Mouse (Mus musculus): ENCODE results near the gene Rab33b. TPM values are rescaled to one million over a fixed set of nuclear protein-coding genes. Genes with fewer than 3 reads are reported as not detected.
A peak's percentile ranks its signal among the peaks of the same experiment; 100 is the strongest.

Rab33b gene
- polyA plus RNA-seq, 1 experiment from 2014 or later, result 20.4 TPM

DNA sequence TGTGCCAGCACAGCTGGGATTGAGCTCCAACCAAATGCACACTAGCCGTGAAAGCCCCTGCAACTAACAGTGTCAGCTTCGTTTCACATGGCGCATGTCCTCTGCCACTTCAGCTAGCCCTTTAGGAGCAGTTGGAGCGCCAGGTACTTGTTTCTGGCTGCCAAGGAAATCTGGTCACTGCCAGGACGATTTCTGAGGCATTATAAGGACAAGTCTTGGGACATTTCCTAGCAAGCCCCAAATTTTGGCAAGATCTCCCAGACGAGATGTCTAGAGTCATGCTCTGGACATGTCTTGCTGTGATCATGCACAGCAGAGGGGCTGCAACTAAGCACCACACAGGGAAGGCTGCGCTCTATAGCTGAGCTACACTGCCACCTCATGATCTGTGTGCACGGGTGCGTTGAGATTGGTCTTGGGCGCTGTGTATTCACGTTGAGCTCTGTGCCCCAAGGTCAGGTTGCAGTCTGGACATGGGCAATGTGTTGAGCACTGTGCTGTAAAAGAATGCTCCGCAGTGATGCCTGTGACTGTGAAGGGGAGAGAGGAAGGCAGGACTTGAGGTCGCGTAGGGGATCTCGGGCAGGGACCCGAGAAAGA is 41.6 kb downstream of the Rab33b start:
- Histone ChIP-seq H3K4me2 (ENCODE audit: low read length) (no peak overlapping the region), H3K27ac (ENCODE audit: low read depth, low read length) (no peak overlapping the region), H3K9me3 (replicated peaks; ENCODE audit: control insufficient read depth, low read length) (no peaks in the 10 kb centered on the region), H3K9ac (ENCODE audit: low read length) (no peak overlapping the region), H3K27me3 (replicated peaks; ENCODE audit: control insufficient read depth, insufficient read depth, low read length) (no peaks in the 10 kb centered on the region), H3K36me3 (ENCODE audit: control insufficient read depth, insufficient read depth, low read length) (peaks cover 92% of the 10 kb centered on the region), H3K4me3 (ENCODE audit: low read depth, low read length) (no peak overlapping the region), H3K4me1 (ENCODE audit: control insufficient read depth, insufficient read depth, low read length) (no peaks in the 10 kb centered on the region)
- ATAC-seq (no peak), DNase-seq (ENCODE audit: low spot score) (no peak)
- WGBS, result 89% methylated on average over 16 of the region's 16 CpGs

DNA sequence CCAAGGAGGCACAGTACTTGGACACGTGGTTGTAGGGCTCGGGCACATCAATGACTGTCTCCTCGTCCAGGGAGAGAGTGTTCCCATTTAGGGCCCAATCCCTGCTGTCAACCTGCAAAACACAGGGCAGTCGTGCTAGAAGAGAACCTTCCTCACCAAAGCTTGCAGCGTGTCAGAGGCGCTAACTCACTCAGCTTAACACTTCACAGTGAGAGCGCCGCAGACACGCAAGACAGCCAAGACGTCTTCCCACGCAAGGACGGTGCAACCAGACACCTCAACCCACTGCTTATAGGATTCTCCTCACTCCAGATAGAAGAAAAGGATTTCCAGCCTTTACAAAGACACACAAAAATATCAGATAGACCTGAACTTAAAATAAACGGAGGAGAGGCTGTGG is 43.2 kb downstream of the Rab33b start:
- 90% methylated on average over 13 of the region's 13 CpGs for WGBS
- Histone ChIP-seq H3K4me3 (ENCODE audit: low read depth, low read length) (no peak overlapping the region), H3K4me2 (ENCODE audit: low read length) (no peak overlapping the region), H3K9ac (ENCODE audit: low read length) (no peak overlapping the region), H3K9me3 (replicated peaks; ENCODE audit: control insufficient read depth, low read length) (no peaks in the 10 kb centered on the region), H3K27me3 (replicated peaks; ENCODE audit: control insufficient read depth, insufficient read depth, low read length) (no peaks in the 10 kb centered on the region), H3K36me3 (ENCODE audit: control insufficient read depth, insufficient read depth, low read length) (peaks cover 91% of the 10 kb centered on the region), H3K4me1 (ENCODE audit: control insufficient read depth, insufficient read depth, low read length) (peaks cover 2% of the 10 kb centered on the region; the same call in 1 of the 2 replicates), H3K27ac (ENCODE audit: low read depth, low read length) (no peak overlapping the region)
- ATAC-seq (no peak), DNase-seq (ENCODE audit: low spot score) (no peak)

DNA sequence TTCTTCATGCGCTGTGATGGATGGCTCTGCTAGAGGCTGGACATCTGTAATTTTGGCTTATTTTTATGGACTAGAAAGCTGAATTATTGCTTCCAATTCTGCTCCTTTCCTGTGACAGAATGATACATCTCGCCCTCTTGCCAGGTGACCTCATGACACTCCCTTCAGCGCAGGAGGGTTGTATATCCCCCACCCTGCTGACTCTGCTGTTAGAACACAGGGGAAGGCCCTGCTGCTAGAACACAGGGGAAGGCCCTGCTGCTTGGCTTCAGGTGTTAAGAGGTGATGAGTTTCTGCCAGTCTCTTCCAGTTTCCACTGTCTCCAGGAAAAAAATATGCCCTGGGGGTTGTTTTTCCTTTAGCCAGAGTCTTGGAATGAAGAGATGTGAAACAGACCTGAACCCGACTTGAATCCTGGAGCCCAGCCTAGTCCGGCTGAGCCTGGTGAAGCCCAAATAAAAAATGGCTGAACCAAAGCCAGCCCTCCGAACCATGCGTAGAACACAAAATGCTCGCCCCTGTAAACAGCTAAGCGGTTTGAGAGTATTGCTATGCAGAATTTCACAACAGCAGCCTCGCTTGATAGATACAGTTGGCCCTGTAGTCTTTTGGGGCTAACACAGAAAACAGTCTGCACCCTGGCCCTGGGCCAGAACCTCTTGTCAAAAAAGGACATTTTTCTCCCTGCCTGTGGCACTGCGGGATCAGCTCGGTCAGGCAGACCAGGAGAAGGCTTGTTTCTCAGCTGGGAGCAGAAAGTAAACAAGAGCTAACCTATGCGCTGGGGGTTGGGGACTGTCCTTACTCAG is 48.0 kb downstream of the Rab33b start:
- H3K9me3 ChIP-seq (replicated peaks; ENCODE audit: control insufficient read depth, low read length), result no peaks in the 10 kb centered on the region
- WGBS, result 71% methylated on average over 13 of the region's 13 CpGs
- 0 out of 2 replicates have a peak overlapping the region, but pooled peaks have one; percentile 15 for H3K27ac ChIP-seq (ENCODE audit: low read depth, low read length)
- no peak overlapping the region for H3K4me3 ChIP-seq (ENCODE audit: low read depth, low read length)
- H3K9ac ChIP-seq (ENCODE audit: low read length), result no peak overlapping the region
- no peaks in the 10 kb centered on the region for H3K27me3 ChIP-seq (replicated peaks; ENCODE audit: control insufficient read depth, insufficient read depth, low read length)
- peaks cover 5% of the 10 kb centered on the region; the same call in 1 of the 2 replicates for H3K4me1 ChIP-seq (ENCODE audit: control insufficient read depth, insufficient read depth, low read length)
- H3K4me2 ChIP-seq (ENCODE audit: low read length), result no peak overlapping the region
- peaks cover 81% of the 10 kb centered on the region for H3K36me3 ChIP-seq (ENCODE audit: control insufficient read depth, insufficient read depth, low read length)
- ATAC-seq, result peak; percentile 66
- peak; percentile 67 for DNase-seq (ENCODE audit: low spot score)

DNA sequence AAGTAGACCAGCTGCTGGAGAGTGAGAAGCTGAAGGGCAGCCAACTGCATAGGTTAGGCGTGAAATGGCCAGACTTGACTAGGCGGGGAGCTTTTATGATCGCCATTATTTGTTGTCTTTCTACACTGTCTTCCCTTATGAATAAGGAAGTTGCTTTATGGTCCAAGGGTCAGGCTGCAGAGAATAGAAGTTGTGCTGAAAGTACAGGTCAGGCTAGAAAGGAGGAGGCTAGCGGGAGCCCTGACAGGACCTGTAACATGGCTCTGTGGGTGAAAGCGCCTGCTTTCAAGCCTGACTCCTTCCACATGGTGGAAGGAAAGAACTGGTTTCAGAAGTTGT is 48.5 kb downstream of the Rab33b start:
- ATAC-seq (0 out of 2 replicates have a peak, but pooled peaks have one; percentile 4), DNase-seq (ENCODE audit: low spot score) (no peak)
- Histone ChIP-seq H3K27me3 (replicated peaks; ENCODE audit: control insufficient read depth, insufficient read depth, low read length) (no peaks in the 10 kb centered on the region), H3K4me2 (ENCODE audit: low read length) (no peak overlapping the region), H3K9ac (ENCODE audit: low read length) (no peak overlapping the region), H3K9me3 (replicated peaks; ENCODE audit: control insufficient read depth, low read length) (no peaks in the 10 kb centered on the region), H3K4me3 (ENCODE audit: low read depth, low read length) (no peak overlapping the region), H3K27ac (ENCODE audit: low read depth, low read length) (0 out of 2 replicates have a peak overlapping the region, but pooled peaks have one; percentile 31), H3K4me1 (ENCODE audit: control insufficient read depth, insufficient read depth, low read length) (peaks cover 5% of the 10 kb centered on the region; the same call in 1 of the 2 replicates), H3K36me3 (ENCODE audit: control insufficient read depth, insufficient read depth, low read length) (peaks cover 78% of the 10 kb centered on the region)
- 87% methylated on average over 5 of the region's 5 CpGs for WGBS

DNA sequence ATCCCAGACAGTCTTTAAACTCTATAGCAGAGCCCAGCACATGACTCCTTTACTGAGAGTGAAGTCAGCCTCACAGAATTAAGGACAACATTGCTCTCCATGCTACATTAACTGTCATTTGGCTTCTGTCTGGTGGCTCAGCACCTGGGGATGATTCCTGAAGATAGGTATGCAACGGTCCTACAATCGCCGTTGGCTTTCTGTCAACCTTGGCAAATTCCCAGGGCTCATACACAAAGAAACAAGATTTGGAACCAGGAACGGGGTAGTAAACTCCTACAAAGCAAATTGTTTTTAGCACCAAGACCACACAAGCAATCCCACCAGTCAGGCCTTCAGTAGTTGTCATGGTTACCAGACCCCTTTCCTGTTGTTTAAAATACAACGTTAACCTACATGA is 49.9 kb downstream of the Rab33b start:
- Histone ChIP-seq H3K4me3 (ENCODE audit: low read depth, low read length) (no peak overlapping the region), H3K36me3 (ENCODE audit: control insufficient read depth, insufficient read depth, low read length) (peaks cover 83% of the 10 kb centered on the region)

GRCm38 (mm10) chr3:51534013-51534412 is 50.3 kb downstream of the Rab33b start:
- no peak for ATAC-seq
- WGBS, result 90% methylated on average over 9 of the region's 9 CpGs

More for the DNA sequence above, 49.9 kb downstream of the Rab33b start:
- Histone ChIP-seq H3K9me3 (replicated peaks; ENCODE audit: control insufficient read depth, low read length) (no peaks in the 10 kb centered on the region), H3K27ac (ENCODE audit: low read depth, low read length) (no peak overlapping the region), H3K9ac (ENCODE audit: low read length) (no peak overlapping the region), H3K27me3 (replicated peaks; ENCODE audit: control insufficient read depth, insufficient read depth, low read length) (no peaks in the 10 kb centered on the region), H3K4me1 (ENCODE audit: control insufficient read depth, insufficient read depth, low read length) (peaks cover 5% of the 10 kb centered on the region; the same call in 1 of the 2 replicates), H3K4me2 (ENCODE audit: low read length) (no peak overlapping the region)
- DNase-seq (ENCODE audit: low spot score), result no peak
- no peak for ATAC-seq
- 72% methylated on average over 5 of the region's 5 CpGs for WGBS

DNA sequence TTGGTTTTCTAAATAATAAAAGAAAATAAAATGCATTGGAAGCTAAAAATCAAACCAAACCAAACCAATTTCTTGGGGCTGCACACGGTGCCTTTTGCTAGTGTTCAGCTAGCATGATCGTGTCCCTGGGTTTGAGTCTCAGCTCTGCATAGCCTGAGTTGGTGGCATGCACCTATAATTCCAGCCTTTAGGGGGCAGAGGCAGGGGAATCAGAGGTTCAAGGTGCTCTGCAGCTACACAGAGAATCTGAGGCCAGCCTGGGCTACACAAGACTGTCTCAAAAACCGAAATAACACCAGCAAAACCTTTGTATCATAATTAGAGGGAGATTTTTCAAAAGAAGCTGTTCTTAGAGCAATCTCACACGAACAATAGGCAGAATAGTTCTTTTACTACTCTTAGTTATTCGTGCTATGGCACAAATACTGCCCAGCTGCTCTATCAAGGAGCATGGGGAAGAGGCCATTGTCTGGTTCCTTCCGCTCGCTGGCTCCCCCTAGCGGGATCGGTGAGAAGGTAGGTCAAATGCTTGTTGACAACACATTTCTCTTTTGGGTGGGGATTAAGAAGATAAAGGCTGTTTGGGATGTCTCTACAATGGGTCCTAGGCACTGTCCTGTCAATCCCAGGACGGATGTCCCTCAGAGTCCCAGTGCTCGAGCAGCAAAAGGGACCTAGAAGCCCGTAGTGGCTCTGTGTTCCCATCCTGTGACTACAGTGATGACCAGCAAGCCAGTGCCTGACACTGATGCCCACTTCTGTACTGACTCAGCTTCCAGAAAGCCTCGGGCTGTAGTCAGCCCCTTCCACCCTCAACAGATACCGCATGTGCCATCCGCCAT is 56.1 kb downstream of the Rab33b start:
- no peaks in the 10 kb centered on the region for H3K27me3 ChIP-seq (replicated peaks; ENCODE audit: control insufficient read depth, insufficient read depth, low read length)
- no peak overlapping the region for H3K27ac ChIP-seq (ENCODE audit: low read depth, low read length)
- H3K4me3 ChIP-seq (ENCODE audit: low read depth, low read length), result no peak overlapping the region
- DNase-seq (ENCODE audit: low spot score) (peak; percentile 68), ATAC-seq (no peak)
- H3K9me3 ChIP-seq (replicated peaks; ENCODE audit: control insufficient read depth, low read length), result no peaks in the 10 kb centered on the region
- peaks cover 9% of the 10 kb centered on the region; the same call in 1 of the 2 replicates for H3K4me1 ChIP-seq (ENCODE audit: control insufficient read depth, insufficient read depth, low read length)
- H3K4me2 ChIP-seq (ENCODE audit: low read length), result no peak overlapping the region
- H3K36me3 ChIP-seq (ENCODE audit: control insufficient read depth, insufficient read depth, low read length), result peaks cover 66% of the 10 kb centered on the region
- no peak overlapping the region for H3K9ac ChIP-seq (ENCODE audit: low read length)
- WGBS, result 60% methylated on average over 15 of the region's 15 CpGs

More at GRCm38 (mm10) chr3:51534013-51534412, 50.3 kb downstream of the Rab33b start:
- Histone ChIP-seq H3K9me3 (replicated peaks; ENCODE audit: control insufficient read depth, low read length) (no peaks in the 10 kb centered on the region), H3K27ac (ENCODE audit: low read depth, low read length) (no peak overlapping the region), H3K9ac (ENCODE audit: low read length) (no peak overlapping the region), H3K4me2 (ENCODE audit: low read length) (no peak overlapping the region), H3K4me1 (ENCODE audit: control insufficient read depth, insufficient read depth, low read length) (peaks cover 5% of the 10 kb centered on the region; the same call in 1 of the 2 replicates), H3K4me3 (ENCODE audit: low read depth, low read length) (no peak overlapping the region), H3K36me3 (ENCODE audit: control insufficient read depth, insufficient read depth, low read length) (peaks cover 83% of the 10 kb centered on the region), H3K27me3 (replicated peaks; ENCODE audit: control insufficient read depth, insufficient read depth, low read length) (no peaks in the 10 kb centered on the region)
- no peak for DNase-seq (ENCODE audit: low spot score)

- H3K27me3 ChIP-seq (replicated peaks; ENCODE audit: control insufficient read depth, insufficient read depth, low read length), result no peaks in the 10 kb centered on the region
- H3K4me2 ChIP-seq (ENCODE audit: low read length), result no peak overlapping the region
- H3K4me3 ChIP-seq (ENCODE audit: low read depth, low read length), result no peak overlapping the region
- ATAC-seq, result no peak
- H3K4me1 ChIP-seq (ENCODE audit: control insufficient read depth, insufficient read depth, low read length), result peaks cover 10% of the 10 kb centered on the region; the same call in 1 of the 2 replicates
- no peak overlapping the region for H3K9ac ChIP-seq (ENCODE audit: low read length)
- WGBS, result 98% methylated on average over 9 of the region's 9 CpGs
- no peak for DNase-seq (ENCODE audit: low spot score)
- H3K36me3 ChIP-seq (ENCODE audit: control insufficient read depth, insufficient read depth, low read length), result peaks cover 59% of the 10 kb centered on the region
- H3K9me3 ChIP-seq (replicated peaks; ENCODE audit: control insufficient read depth, low read length), result no peaks in the 10 kb centered on the region
- no peak overlapping the region for H3K27ac ChIP-seq (ENCODE audit: low read depth, low read length)
Measured at GRCm38 (mm10) chr3:51540659-51541058, 56.9 kb downstream of the Rab33b start.

All from forebrain, embryonic 14.5 days (tissue).